Mouse (Mus musculus): ENCODE results near the gene Nsun4. TPM values are rescaled to one million over a fixed set of nuclear protein-coding genes. Genes with fewer than 3 reads are reported as not detected.

Gene Nsun4
- polyA plus RNA-seq (2012; rRNA removed; ENCODE audit: low replicate concordance): 10.8 and 13.2 TPM in 2 replicates

DNA sequence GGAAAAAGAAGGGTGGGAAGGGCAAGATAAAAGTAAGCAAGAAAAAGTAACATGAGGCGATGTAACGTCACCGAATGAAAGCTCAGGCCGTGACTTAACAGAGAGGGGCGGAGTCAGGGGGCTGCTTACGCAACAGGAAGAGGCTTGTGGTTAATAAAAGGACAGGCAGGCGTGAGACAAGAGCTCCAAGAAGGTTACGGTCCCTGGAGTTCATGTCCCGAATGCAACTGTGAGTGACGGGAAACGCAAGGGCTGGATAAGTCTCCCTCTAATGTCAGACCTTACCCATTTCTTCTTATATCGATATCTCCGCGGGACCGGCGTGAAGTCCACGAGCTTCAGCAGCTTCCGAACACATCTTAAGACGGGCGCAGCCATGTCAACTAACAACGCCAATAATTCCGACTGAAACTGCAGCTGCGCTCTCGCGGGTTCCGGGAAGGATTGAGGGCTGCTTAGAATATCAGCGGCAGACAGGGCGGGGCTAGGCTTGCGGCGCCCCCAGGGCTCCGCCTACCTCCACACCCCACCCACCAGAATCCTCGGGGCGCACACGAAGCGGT, at the start of gene Nsun4:
Nsun4 (minus strand) TSS at position 478 of the 563 bp plus-strand sequence.

DNA sequence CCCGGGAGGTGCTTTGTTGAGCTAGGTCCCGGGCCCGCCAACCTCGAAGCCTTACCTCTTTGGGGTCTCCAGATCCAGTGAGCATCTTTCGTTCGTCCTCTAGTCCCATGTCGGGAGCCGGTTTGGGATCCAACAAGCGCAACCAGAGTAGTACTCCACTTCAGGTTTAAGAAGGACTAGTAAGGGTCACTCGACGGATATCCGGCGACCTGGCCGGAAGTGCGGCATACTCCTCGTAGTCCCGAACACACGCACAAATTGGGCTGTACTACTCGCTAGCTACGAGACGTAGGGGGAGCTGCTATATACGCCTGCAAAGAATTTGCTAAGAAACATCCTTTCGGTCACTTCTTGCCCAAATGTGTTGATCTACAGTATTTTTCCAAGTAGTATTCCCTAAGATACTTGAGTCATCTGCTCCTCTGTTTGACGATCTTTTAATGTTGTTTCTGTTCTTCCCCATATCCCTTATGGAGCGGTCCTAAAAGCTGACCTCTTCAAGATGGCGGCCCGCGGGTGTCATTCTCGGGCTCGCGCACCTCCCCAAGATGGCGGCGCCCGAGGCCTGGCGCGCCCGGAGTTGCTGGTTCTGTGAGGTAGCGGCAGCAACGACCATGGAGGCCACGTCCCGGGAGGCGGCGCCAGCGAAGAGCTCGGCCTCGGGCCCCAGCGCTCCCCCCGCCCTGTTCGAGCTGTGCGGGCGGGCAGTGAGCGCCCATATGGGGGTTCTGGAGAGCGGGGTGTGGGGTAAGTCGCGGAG, 21.4 kb upstream of the Nsun4 start, which contains the start of the genes Uqcrh and Lrrc41:
Uqcrh (minus strand) TSS at position 211 of the 760 bp plus-strand sequence.
Lrrc41 (plus strand) TSS at position 409 of the 760 bp plus-strand sequence.

DNA sequence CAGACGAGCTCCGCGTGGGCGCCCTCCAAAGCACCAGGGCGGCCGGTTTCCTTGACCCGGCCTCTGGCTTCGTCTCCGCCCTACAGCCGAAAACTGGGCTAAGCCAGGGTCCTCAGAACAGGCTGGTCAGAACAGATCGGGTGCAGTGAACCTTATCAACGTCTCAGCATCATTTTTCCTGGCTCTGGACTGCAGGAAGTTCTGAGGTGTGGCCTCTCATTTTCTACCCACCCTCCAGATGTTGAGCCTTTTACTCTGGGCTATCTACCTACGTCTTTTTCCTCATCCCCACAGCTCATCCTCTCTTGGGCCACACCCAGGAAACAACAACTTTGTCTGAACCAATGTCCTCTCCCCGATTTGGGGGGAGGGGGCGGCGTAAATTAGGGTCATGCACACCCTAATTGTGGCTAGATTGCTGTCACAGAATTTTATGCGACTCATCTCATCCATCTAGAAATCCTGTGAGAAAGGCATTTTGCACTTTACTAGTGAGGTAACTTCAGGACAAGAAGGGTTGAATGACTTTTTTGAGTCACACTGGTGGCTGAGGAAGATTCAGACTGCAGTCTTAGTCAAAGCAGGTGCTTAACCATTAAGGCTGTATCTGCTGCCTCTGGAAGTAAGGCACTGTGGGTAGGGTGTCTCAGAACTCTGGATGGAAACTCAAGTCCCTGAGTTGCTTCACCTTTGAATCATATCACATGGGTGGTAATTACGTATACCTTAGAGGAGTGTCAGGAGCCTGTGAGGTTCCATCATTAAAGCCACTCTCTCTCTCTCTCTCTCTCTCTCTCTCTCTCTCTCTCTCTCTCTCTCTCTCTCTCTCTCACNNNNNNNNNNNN, 35.6 kb downstream of the Nsun4 start, which contains the start of gene Faah:
Faah (minus strand) TSS at position 25 of the 845 bp plus-strand sequence.

Other genes starting within 250 kb of the Nsun4 start
- gene Mob3c, start 225.8 kb downstream of the Nsun4 start, polyA plus RNA-seq (2012; rRNA removed; ENCODE audit: low replicate concordance): 18.2 and 24.4 TPM in 2 replicates
- 60.7 and 70.7 TPM in 2 replicates for gene Mknk1, start 214.7 kb downstream of the Nsun4 start, polyA plus RNA-seq (2012; rRNA removed; ENCODE audit: low replicate concordance)
- 0.09 TPM in 1 of 2 replicates, not detected in the other for gene Kncn, start 169.5 kb downstream of the Nsun4 start, polyA plus RNA-seq (2012; rRNA removed; ENCODE audit: low replicate concordance)
- not detected in 2 replicates for gene 6430628N08Rik, start 163.2 kb downstream of the Nsun4 start, polyA plus RNA-seq (2012; rRNA removed; ENCODE audit: low replicate concordance)
- gene Dmbx1, start 114.0 kb downstream of the Nsun4 start, polyA plus RNA-seq (2012; rRNA removed; ENCODE audit: low replicate concordance): not detected in 2 replicates
- 0.60 and 14.4 TPM in 2 replicates for gene Faah, start 36.0 kb downstream of the Nsun4 start, polyA plus RNA-seq (2012; rRNA removed; ENCODE audit: low replicate concordance)
- 175 and 187 TPM in 2 replicates for gene Uqcrh, start 21.2 kb upstream of the Nsun4 start, polyA plus RNA-seq (2012; rRNA removed; ENCODE audit: low replicate concordance)
- 52.2 and 117 TPM in 2 replicates for gene Lrrc41, start 21.4 kb upstream of the Nsun4 start, polyA plus RNA-seq (2012; rRNA removed; ENCODE audit: low replicate concordance)
- 0.54 and 4.0 TPM in 2 replicates for gene Rad54l, start 69.8 kb upstream of the Nsun4 start, polyA plus RNA-seq (2012; rRNA removed; ENCODE audit: low replicate concordance)
- gene Pomgnt1, start 70.0 kb upstream of the Nsun4 start, polyA plus RNA-seq (2012; rRNA removed; ENCODE audit: low replicate concordance): 45.4 and 72.7 TPM in 2 replicates
- 3.0 and 6.1 TPM in 2 replicates for gene Lurap1, start 97.5 kb upstream of the Nsun4 start, polyA plus RNA-seq (2012; rRNA removed; ENCODE audit: low replicate concordance)
- gene Tspan1, start 113.7 kb upstream of the Nsun4 start, polyA plus RNA-seq (2012; rRNA removed; ENCODE audit: low replicate concordance): 0.26 and 17.3 TPM in 2 replicates
- not detected in 2 replicates for gene 1700042G07Rik, start 119.5 kb upstream of the Nsun4 start, polyA plus RNA-seq (2012; rRNA removed; ENCODE audit: low replicate concordance)
- gene Gm49337, start 119.5 kb upstream of the Nsun4 start, polyA plus RNA-seq (2012; rRNA removed; ENCODE audit: low replicate concordance): not detected in 2 replicates
- 15.4 and 31.2 TPM in 2 replicates for gene Pik3r3, start 167.7 kb upstream of the Nsun4 start, polyA plus RNA-seq (2012; rRNA removed; ENCODE audit: low replicate concordance)

Data from subcutaneous adipose tissue, adult 2 months (tissue).